Mouse (Mus musculus): ENCODE results near the gene Ovol1. TPM values are rescaled to one million over a fixed set of nuclear protein-coding genes. Genes with fewer than 3 reads are reported as not detected.
A peak's percentile ranks its signal among the peaks of the same experiment; 100 is the strongest.

Ovol1 gene
- total RNA-seq, 2 experiments from 2014 or later = not detected

GRCm38 (mm10) chr19:5538786-5539185 is 21.7 kb downstream of the Ovol1 start:
- no peak for DNase-seq (ENCODE audit: low spot score in 2 of 2)
- intact Hi-C loops (cut with DNase I) = no loop called here

- DNase-seq (ENCODE audit: low spot score in 2 of 2) = no peak
- intact Hi-C loops (cut with DNase I) = no loop called here
Observed at GRCm38 (mm10) chr19:5532520-5532919, 27.9 kb downstream of the Ovol1 start.

GRCm38 (mm10) chr19:5530138-5530524 is 30.3 kb downstream of the Ovol1 start:
- intact Hi-C loops (cut with DNase I) = no loop called here
- DNase-seq (ENCODE audit: low spot score in 2 of 2) = no peak

- peak; percentile 91 to 93 for DNase-seq (ENCODE audit: low spot score in 2 of 2)
- intact Hi-C loops (cut with DNase I) = loop anchor here (1.0 kb wide), 1 partner anchor 39 kb away; the partner anchor contains the start of gene Ap5b1
Observed at GRCm38 (mm10) chr19:5529325-5530137, 30.9 kb downstream of the Ovol1 start.

GRCm38 (mm10) chr19:5525204-5525603 is 35.2 kb downstream of the Ovol1 start:
- intact Hi-C loops (cut with DNase I) = no loop called here
- no peak for DNase-seq (ENCODE audit: low spot score in 2 of 2)

GRCm38 (mm10) chr19:5518721-5519120 is 41.7 kb downstream of the Ovol1 start:
- intact Hi-C loops (cut with DNase I) = no loop called here
- no peak for DNase-seq (ENCODE audit: low spot score in 2 of 2)

- intact Hi-C loops (cut with DNase I) = no loop called here
- no peak for DNase-seq (ENCODE audit: low spot score in 2 of 2)
Observed at GRCm38 (mm10) chr19:5516906-5517505, 43.4 kb downstream of the Ovol1 start.

- DNase-seq (ENCODE audit: low spot score in 2 of 2) = no peak
- intact Hi-C loops (cut with DNase I) = no loop called here
Observed at GRCm38 (mm10) chr19:5515840-5516777, 44.3 kb downstream of the Ovol1 start.

- intact Hi-C loops (cut with DNase I) = no loop called here
- no peak for DNase-seq (ENCODE audit: low spot score in 2 of 2)
Observed at GRCm38 (mm10) chr19:5513005-5513349, 47.5 kb downstream of the Ovol1 start.

GRCm38 (mm10) chr19:5512091-5513004 is 48.1 kb downstream of the Ovol1 start:
- no peak for DNase-seq (ENCODE audit: low spot score in 2 of 2)
- intact Hi-C loops (cut with DNase I) = no loop called here

GRCm38 (mm10) chr19:5511074-5511632 is 49.3 kb downstream of the Ovol1 start:
- intact Hi-C loops (cut with DNase I) = no loop called here
- no peak for DNase-seq (ENCODE audit: low spot score in 2 of 2)

GRCm38 (mm10) chr19:5510031-5511026 is 50.1 kb downstream of the Ovol1 start, which contains the start of gene Snx32:
TSS of gene Snx32 (minus strand) at chr19:5510538.
- intact Hi-C loops (cut with DNase I) = no loop called here
- peak; percentile 99 to 100 for DNase-seq (ENCODE audit: low spot score in 2 of 2)

GRCm38 (mm10) chr19:5503687-5504086 is 56.8 kb downstream of the Ovol1 start, which contains the start of gene 1700020D05Rik:
TSS of gene 1700020D05Rik (minus strand) at chr19:5503787.
- intact Hi-C loops (cut with DNase I) = no loop called here
- no peak for DNase-seq (ENCODE audit: low spot score in 2 of 2)

- DNase-seq (ENCODE audit: low spot score in 2 of 2) = no peak
- intact Hi-C loops (cut with DNase I) = no loop called here
Observed at GRCm38 (mm10) chr19:5500330-5500875, 60.0 kb downstream of the Ovol1 start.

Data from left cerebral cortex, postnatal 14 days (tissue).